Mouse (Mus musculus): ENCODE measurements around the gene Kirrel2. TPM values are rescaled to one million over a fixed set of nuclear protein-coding genes. Genes with fewer than 3 reads are reported as not detected.

Gene Kirrel2
- polyA plus RNA-seq, 1 experiment from 2014 or later = 0.65 TPM

GRCm38 (mm10) chr7:30474999-30475398, 17.5 kb upstream of the Kirrel2 start:
- no peak for ATAC-seq (ENCODE audit: insufficient number of reproducible peaks, insufficient read depth, low FRiP score, low TSS enrichment, low read depth)

DNA sequence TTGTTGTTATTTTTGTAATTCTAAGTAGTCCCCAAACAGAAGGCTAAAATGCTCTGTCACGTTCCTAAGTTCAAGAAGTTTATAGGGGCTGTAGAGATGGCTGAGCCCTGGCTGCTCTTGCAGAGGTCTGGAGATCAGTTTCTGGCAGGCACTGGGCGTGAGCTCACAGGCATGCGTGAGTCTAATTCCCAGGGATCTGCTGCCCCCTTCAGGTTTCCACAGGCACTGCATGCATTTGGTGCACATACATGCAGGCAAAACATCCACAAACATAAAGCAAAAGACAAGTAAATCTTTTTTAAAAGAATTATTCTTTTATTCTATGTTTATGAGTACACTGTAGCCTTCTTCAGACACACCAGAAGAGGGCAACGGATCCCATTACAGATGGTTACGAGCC, 14.9 kb upstream of the Kirrel2 start:
- H3K27me3 ChIP-seq = peaks cover 18% of the 10 kb centered on the region
- peaks cover 6% of the 10 kb centered on the region; the same call in 1 of the 2 replicates for H3K9me3 ChIP-seq
- H3K27ac ChIP-seq = no peak overlapping the region
- no peak for ATAC-seq (ENCODE audit: insufficient number of reproducible peaks, insufficient read depth, low FRiP score, low TSS enrichment, low read depth)
- no peak overlapping the region for H3K4me3 ChIP-seq (replicated peaks)
- 39% methylated on average over 5 of the region's 5 CpGs for WGBS
- H3K36me3 ChIP-seq = no peaks in the 10 kb centered on the region
- peaks cover 2% of the 10 kb centered on the region; the same call in 1 of the 2 replicates for H3K4me1 ChIP-seq (replicated peaks)
- no peak overlapping the region for H3K9ac ChIP-seq (replicated peaks)
- H3K4me2 ChIP-seq = no peak overlapping the region

More at GRCm38 (mm10) chr7:30474999-30475398, 17.5 kb upstream of the Kirrel2 start:
- H3K4me3 ChIP-seq (replicated peaks) = no peak overlapping the region
- WGBS = 74% methylated on average over 4 of the region's 4 CpGs
- H3K9ac ChIP-seq (replicated peaks) = no peak overlapping the region
- H3K4me1 ChIP-seq (replicated peaks) = 0 out of 2 replicates have a peak, but pooled peaks cover 4% of the 10 kb centered on the region
- no peaks in the 10 kb centered on the region for H3K36me3 ChIP-seq
- peaks cover 6% of the 10 kb centered on the region; the same call in 1 of the 2 replicates for H3K9me3 ChIP-seq
- peaks cover 25% of the 10 kb centered on the region for H3K27me3 ChIP-seq
- H3K4me2 ChIP-seq = no peak overlapping the region
- H3K27ac ChIP-seq = no peak overlapping the region

- Histone ChIP-seq H3K4me2 (no peak overlapping the region), H3K36me3 (no peaks in the 10 kb centered on the region), H3K4me1 (replicated peaks) (peaks cover 5% of the 10 kb centered on the region), H3K9ac (replicated peaks) (no peak overlapping the region), H3K4me3 (replicated peaks) (no peak overlapping the region), H3K9me3 (no peaks in the 10 kb centered on the region), H3K27ac (no peak overlapping the region), H3K27me3 (peaks cover 86% of the 10 kb centered on the region)
- WGBS = 13% methylated on average over 6 of the region's 6 CpGs
- no peak for ATAC-seq (ENCODE audit: insufficient number of reproducible peaks, insufficient read depth, low FRiP score, low TSS enrichment, low read depth)
Observed at GRCm38 (mm10) chr7:30464816-30465300, 7.4 kb upstream of the Kirrel2 start.

GRCm38 (mm10) chr7:30463996-30464395, 6.5 kb upstream of the Kirrel2 start:
- H3K4me1 ChIP-seq (replicated peaks) = peaks cover 5% of the 10 kb centered on the region
- WGBS = 24% methylated on average over 4 of the region's 4 CpGs
- no peak for ATAC-seq (ENCODE audit: insufficient number of reproducible peaks, insufficient read depth, low FRiP score, low TSS enrichment, low read depth)
- peaks cover 95% of the 10 kb centered on the region for H3K27me3 ChIP-seq
- no peak overlapping the region for H3K9ac ChIP-seq (replicated peaks)
- no peak overlapping the region for H3K27ac ChIP-seq
- no peaks in the 10 kb centered on the region for H3K36me3 ChIP-seq
- H3K4me3 ChIP-seq (replicated peaks) = no peak overlapping the region
- H3K4me2 ChIP-seq = no peak overlapping the region
- no peaks in the 10 kb centered on the region for H3K9me3 ChIP-seq

- peaks cover 5% of the 10 kb centered on the region for H3K4me1 ChIP-seq (replicated peaks)
- no peak overlapping the region for H3K4me2 ChIP-seq
- H3K9me3 ChIP-seq = no peaks in the 10 kb centered on the region
- H3K27me3 ChIP-seq = peaks cover 97% of the 10 kb centered on the region
- no peak overlapping the region for H3K4me3 ChIP-seq (replicated peaks)
- WGBS = 30% methylated on average over 7 of the region's 7 CpGs
- no peak for ATAC-seq (ENCODE audit: insufficient number of reproducible peaks, insufficient read depth, low FRiP score, low TSS enrichment, low read depth)
- no peak overlapping the region for H3K9ac ChIP-seq (replicated peaks)
- no peaks in the 10 kb centered on the region for H3K36me3 ChIP-seq
- H3K27ac ChIP-seq = no peak overlapping the region
Observed at GRCm38 (mm10) chr7:30463568-30463967, 6.1 kb upstream of the Kirrel2 start.

DNA sequence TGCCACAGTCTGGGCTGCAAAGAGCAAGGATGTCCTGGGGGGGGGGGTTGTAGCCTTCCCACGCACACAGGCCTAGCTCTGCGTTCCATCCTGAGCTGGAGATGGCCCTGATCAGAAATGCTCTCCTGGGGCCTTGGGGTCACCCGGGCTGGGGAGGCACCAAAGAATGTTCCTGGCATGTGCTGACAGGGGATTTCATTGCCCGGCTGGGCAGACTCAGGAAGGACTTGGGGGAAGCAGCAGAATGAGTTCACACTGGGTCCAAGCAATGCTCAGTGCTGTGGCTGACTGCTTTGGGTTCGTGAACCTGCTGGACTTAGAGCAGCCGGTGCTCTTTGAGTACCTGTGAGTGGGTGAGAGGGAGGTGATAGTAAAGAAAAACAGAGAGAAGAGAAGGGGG, 2.0 kb upstream of the Kirrel2 start:
- no peak for ATAC-seq (ENCODE audit: insufficient number of reproducible peaks, insufficient read depth, low FRiP score, low TSS enrichment, low read depth)

DNA sequence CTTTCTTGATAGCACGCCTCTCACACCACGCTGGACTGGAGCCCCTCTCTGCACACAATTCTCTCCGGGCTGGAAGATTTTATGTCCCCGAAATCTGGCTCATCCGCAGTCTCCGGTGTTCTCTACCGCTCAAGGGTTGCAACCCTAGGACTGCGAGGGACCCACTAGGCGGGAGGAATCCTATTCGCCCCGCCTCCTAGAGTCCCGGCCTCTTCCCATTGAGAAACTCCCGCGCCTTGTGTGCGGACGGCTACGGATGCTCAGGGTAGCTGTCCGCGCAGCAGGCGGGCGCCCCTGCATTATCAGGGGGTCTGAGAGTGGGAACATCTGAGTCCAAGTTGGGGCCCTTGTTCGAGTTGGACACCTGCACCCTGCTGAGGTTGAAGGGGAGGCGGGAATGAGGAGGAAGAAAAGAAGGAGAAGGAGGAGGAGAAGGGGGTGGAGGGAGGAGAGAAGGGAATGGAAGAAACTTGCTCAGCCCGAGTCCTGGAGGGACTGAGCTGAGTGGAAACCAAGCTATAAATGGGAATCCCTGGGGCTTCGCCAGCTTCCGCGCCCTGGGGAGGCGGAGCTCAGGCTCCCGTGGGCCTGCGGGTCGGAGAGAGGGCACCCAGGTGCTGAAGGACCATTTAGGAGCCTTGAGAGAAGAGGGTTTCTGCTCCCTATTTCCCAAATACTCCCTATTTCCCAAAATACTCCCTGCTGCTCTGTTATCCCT, 420 bp downstream of the Kirrel2 start:
- Histone ChIP-seq H3K4me3 (replicated peaks) (peak overlapping the region; percentile 22; the same call in 1 of the 2 replicates), H3K4me2 (peak overlapping the region; percentile 36), H3K9me3 (no peaks in the 10 kb centered on the region; the same call in 1 of the 2 replicates), H3K4me1 (replicated peaks) (peaks cover 14% of the 10 kb centered on the region), H3K27me3 (peaks cover 97% of the 10 kb centered on the region), H3K9ac (replicated peaks) (no peak overlapping the region), H3K27ac (no peak overlapping the region), H3K36me3 (no peaks in the 10 kb centered on the region)
- 0 out of 2 replicates have a peak, but pooled peaks have one; percentile 22 for ATAC-seq (ENCODE audit: insufficient number of reproducible peaks, insufficient read depth, low FRiP score, low TSS enrichment, low read depth)
- under 1% methylated on average over 31 of the region's 31 CpGs for WGBS

More for the DNA sequence above, 2.0 kb upstream of the Kirrel2 start:
- Histone ChIP-seq H3K9ac (replicated peaks) (no peak overlapping the region), H3K4me3 (replicated peaks) (no peak overlapping the region), H3K27me3 (peaks cover 97% of the 10 kb centered on the region), H3K27ac (no peak overlapping the region), H3K4me1 (replicated peaks) (peaks cover 14% of the 10 kb centered on the region), H3K36me3 (no peaks in the 10 kb centered on the region), H3K4me2 (no peak overlapping the region), H3K9me3 (no peaks in the 10 kb centered on the region; the same call in 1 of the 2 replicates)
- WGBS = 41% methylated on average over 6 of the region's 6 CpGs

GRCm38 (mm10) chr7:30456487-30456886, 1.0 kb downstream of the Kirrel2 start:
- 2% methylated on average over 9 of the region's 9 CpGs for WGBS
- H3K9me3 ChIP-seq = no peaks in the 10 kb centered on the region; the same call in 1 of the 2 replicates
- no peak for ATAC-seq (ENCODE audit: insufficient number of reproducible peaks, insufficient read depth, low FRiP score, low TSS enrichment, low read depth)
- no peaks in the 10 kb centered on the region for H3K36me3 ChIP-seq
- H3K4me1 ChIP-seq (replicated peaks) = peaks cover 14% of the 10 kb centered on the region
- H3K4me2 ChIP-seq = peak overlapping the region; percentile 36; the same call in 1 of the 2 replicates
- peak overlapping the region; percentile 22; the same call in 1 of the 2 replicates for H3K4me3 ChIP-seq (replicated peaks)
- no peak overlapping the region for H3K27ac ChIP-seq
- peaks cover 98% of the 10 kb centered on the region for H3K27me3 ChIP-seq
- no peak overlapping the region for H3K9ac ChIP-seq (replicated peaks)

DNA sequence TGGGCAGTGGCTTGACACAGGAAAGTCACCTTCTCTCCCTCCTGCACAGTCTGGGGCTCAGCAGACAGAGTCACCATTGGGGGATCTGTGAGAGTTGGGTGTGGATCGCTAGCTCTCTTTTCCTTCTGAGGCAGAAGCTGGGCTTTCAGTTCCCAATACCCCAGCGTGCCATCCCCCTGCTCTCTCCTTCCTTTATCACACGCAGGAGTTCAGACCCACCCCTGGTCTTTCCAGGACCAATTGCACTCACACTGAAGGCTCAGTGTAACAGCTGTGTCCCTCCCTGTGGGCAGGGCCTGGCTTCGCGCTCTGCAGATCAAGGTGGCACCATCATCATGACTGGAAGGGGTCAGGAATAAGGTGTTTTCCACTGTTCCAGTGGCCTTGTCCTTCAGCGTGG, 3.2 kb downstream of the Kirrel2 start:
- Histone ChIP-seq H3K4me3 (replicated peaks) (no peak overlapping the region), H3K36me3 (no peaks in the 10 kb centered on the region), H3K4me2 (no peak overlapping the region), H3K4me1 (replicated peaks) (peaks cover 14% of the 10 kb centered on the region), H3K27ac (no peak overlapping the region), H3K27me3 (peaks cover 94% of the 10 kb centered on the region), H3K9ac (replicated peaks) (no peak overlapping the region), H3K9me3 (no peaks in the 10 kb centered on the region; the same call in 1 of the 2 replicates)
- ATAC-seq (ENCODE audit: insufficient number of reproducible peaks, insufficient read depth, low FRiP score, low TSS enrichment, low read depth) = no peak
- WGBS = 10% methylated on average over 6 of the region's 6 CpGs

DNA sequence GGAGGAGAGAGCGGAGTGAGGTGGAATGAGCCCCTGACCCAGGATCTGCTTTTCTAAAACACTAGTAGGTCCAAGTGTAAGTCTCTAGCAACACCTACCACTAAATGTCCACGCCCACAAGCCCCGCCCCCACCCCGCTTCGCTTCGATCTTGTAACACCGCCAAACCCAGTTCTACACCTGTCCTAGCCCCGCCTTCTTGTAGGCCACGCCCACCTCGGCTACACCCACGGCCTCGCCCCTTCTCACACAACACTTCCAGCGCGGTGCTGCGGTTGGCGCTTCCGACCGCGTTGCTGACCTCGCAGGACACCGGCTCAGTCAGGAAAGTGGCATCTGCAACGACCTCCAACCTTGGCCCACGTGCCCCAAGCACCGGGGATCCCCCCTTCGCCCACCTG, 3.7 kb downstream of the Kirrel2 start:
- Histone ChIP-seq H3K4me2 (no peak overlapping the region), H3K27ac (no peak overlapping the region), H3K27me3 (peaks cover 93% of the 10 kb centered on the region), H3K9ac (replicated peaks) (no peak overlapping the region), H3K36me3 (no peaks in the 10 kb centered on the region), H3K4me1 (replicated peaks) (peaks cover 14% of the 10 kb centered on the region), H3K9me3 (no peaks in the 10 kb centered on the region; the same call in 1 of the 2 replicates), H3K4me3 (replicated peaks) (no peak overlapping the region)
- no peak for ATAC-seq (ENCODE audit: insufficient number of reproducible peaks, insufficient read depth, low FRiP score, low TSS enrichment, low read depth)
- WGBS = 2% methylated on average over 25 of the region's 25 CpGs

- Histone ChIP-seq H3K4me3 (replicated peaks) (no peak overlapping the region), H3K9ac (replicated peaks) (no peak overlapping the region), H3K36me3 (no peaks in the 10 kb centered on the region), H3K27ac (no peak overlapping the region), H3K4me1 (replicated peaks) (peaks cover 14% of the 10 kb centered on the region), H3K27me3 (peaks cover 92% of the 10 kb centered on the region), H3K4me2 (no peak overlapping the region), H3K9me3 (no peaks in the 10 kb centered on the region; the same call in 1 of the 2 replicates)
- WGBS = 15% methylated on average over 25 of the region's 25 CpGs
- ATAC-seq (ENCODE audit: insufficient number of reproducible peaks, insufficient read depth, low FRiP score, low TSS enrichment, low read depth) = no peak
Observed at GRCm38 (mm10) chr7:30453327-30453726, 4.2 kb downstream of the Kirrel2 start.

All from limb, embryonic 12.5 days (tissue).